Mouse (Mus musculus) forebrain, embryonic 16.5 days (tissue): ENCODE results near the gene Nudt2. TPM values are rescaled to one million over a fixed set of nuclear protein-coding genes. Genes with fewer than 3 reads are reported as not detected.

Experiments
- ATAC-seq: fragments of 200-750 bp; cut with Nextera tagmentation; 2 replicates; pipeline ENCODE4 v1.8.0; 2017; ENCODE audit warnings: mild to moderate bottlenecking, moderate library complexity
- H3K27ac ChIP-seq: fragments of 300-500 bp; sonication (generic); 2 replicates; pipeline ENCODE4 v1.5.1; 2014; ENCODE audit warnings: low read length, control low read depth
- H3K27me3 ChIP-seq: fragments of 300-500 bp; sonication (generic); replicated peaks from 2 replicates; pipeline ENCODE4 v1.6.1; 2014; ENCODE audit warnings: low read length; ENCODE audit not compliant: control insufficient read depth, insufficient read depth
- H3K36me3 ChIP-seq: fragments of 300-500 bp; sonication (generic); 2 replicates; pipeline ENCODE4 v1.6.1; 2014; ENCODE audit not compliant: control insufficient read depth, insufficient read depth
- H3K4me1 ChIP-seq: fragments of 300-500 bp; sonication (generic); replicated peaks from 2 replicates; pipeline ENCODE4 v1.6.1; 2014; ENCODE audit warnings: low read length; ENCODE audit not compliant: control insufficient read depth, insufficient read depth
- H3K4me2 ChIP-seq: fragments of 300-500 bp; sonication (generic); 2 replicates; pipeline ENCODE4 v1.6.1; 2014; ENCODE audit warnings: mild to moderate bottlenecking, low read length, control low read depth
- H3K4me3 ChIP-seq: fragments of 300-500 bp; sonication (generic); replicated peaks from 2 replicates; pipeline ENCODE4 v1.5.1; 2014; ENCODE audit warnings: mild to moderate bottlenecking, low read length, control low read depth
- H3K9ac ChIP-seq: fragments of 300-500 bp; sonication (generic); replicated peaks from 2 replicates; pipeline ENCODE4 v1.6.1; 2014; ENCODE audit warnings: low read depth, low read length, control low read depth
- H3K9me3 ChIP-seq: fragments of 300-500 bp; sonication (generic); 2 replicates; pipeline ENCODE4 v1.6.1; 2016; ENCODE audit warnings: low read length; ENCODE audit not compliant: control insufficient read depth
- WGBS: fragments of 180-500 bp; shearing (Covaris S2); extraction: QIAGEN DNeasy Blood & Tissue Kit; methylation state at CpG from one replicate; pipeline ENCODE4 v1.1.7; 2014; 5-methylcytosine and 5-hydroxymethylcytosine counted together
- polyA plus RNA-seq: library from polyadenylated mRNA; unstranded; fragments of >200 nt; fragmentation: Nextera tagmentation; extraction: Ambion mirVana; gene quantifications from 2 replicates; pipeline ENCODE4 v1.2.1, GENCODE M21; 2015

The Nudt2 gene
- polyA plus RNA-seq, 1 experiment from 2014 or later = 68.2 TPM

GRCm38 (mm10) chr4:41499619-41500018 is 34.7 kb downstream of the Nudt2 start:
- Histone ChIP-seq H3K9ac (no peak overlapping the region), H3K9me3 (no peaks in the 10 kb centered on the region), H3K4me1 (peaks cover 43% of the 10 kb centered on the region), H3K4me3 (no peak overlapping the region), H3K27me3 (peaks cover 46% of the 10 kb centered on the region), H3K27ac (no peak overlapping the region), H3K36me3 (no peaks in the 10 kb centered on the region), H3K4me2 (no peak overlapping the region)
- WGBS = 58% methylated on average over 8 of the region's 8 CpGs
- ATAC-seq = no peak

DNA sequence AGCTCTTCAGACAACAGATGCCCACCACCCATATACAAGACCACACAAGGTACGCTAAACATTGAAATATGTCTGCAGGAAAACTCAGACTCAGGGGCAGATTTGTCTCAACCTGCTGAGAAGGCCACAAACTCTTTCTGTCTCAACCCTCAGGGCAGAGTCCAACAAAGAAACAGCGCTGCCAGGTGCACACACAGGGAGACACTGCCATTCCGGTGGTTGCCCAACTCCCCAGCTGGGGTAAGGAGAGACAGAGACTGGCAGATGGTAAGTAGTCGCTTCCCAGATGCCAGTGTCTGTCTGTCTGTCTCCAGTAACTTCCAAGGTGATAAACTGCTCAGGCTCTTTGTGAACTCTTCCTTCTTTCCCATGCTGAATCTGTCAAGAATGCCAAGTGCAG is 35.8 kb downstream of the Nudt2 start:
- no peaks in the 10 kb centered on the region for H3K36me3 ChIP-seq
- no peak overlapping the region for H3K4me2 ChIP-seq
- no peak overlapping the region for H3K27ac ChIP-seq
- WGBS = 73% methylated on average over 4 of the region's 4 CpGs
- H3K27me3 ChIP-seq = peaks cover 46% of the 10 kb centered on the region
- H3K9me3 ChIP-seq = no peaks in the 10 kb centered on the region
- peaks cover 40% of the 10 kb centered on the region for H3K4me1 ChIP-seq
- no peak for ATAC-seq
- no peak overlapping the region for H3K9ac ChIP-seq
- no peak overlapping the region for H3K4me3 ChIP-seq

DNA sequence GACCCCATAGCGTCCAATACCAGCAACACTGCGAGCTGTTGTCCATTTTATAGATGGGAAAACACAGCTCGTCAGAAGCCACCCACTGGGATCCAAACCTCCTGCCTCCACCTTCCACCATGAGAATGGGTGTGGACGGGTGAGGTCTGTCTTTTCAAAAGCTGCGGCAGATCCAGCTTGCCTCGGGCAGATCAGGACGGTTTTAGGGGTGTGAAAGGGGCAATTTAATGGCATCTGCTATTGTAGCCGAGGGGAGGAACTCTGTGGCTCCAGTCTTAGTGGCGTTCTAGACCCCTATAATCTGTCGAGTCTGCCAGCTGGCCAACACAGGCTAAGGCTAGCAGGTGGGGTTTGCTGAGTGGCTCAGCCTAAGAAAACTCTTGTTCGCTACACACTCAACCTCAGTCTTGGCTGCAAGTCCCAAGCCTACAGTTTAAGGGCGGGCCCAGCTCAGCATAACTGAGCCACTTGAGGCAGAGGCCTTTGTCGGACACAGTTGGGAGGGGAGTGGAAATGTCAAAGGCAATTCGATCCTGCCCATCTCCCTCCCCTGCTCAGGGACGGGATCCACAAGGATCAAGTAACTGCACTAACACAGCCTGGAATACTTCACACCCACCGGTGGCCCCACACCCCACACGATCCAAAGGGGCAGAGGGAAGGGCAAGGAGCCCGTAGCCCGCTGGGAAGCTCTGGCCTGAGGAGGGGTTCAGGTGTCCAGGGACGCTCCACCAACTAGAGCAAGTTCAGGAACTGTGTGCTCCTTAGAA is 37.4 kb downstream of the Nudt2 start:
- H3K4me2 ChIP-seq = peak overlapping the region; percentile 50

DNA sequence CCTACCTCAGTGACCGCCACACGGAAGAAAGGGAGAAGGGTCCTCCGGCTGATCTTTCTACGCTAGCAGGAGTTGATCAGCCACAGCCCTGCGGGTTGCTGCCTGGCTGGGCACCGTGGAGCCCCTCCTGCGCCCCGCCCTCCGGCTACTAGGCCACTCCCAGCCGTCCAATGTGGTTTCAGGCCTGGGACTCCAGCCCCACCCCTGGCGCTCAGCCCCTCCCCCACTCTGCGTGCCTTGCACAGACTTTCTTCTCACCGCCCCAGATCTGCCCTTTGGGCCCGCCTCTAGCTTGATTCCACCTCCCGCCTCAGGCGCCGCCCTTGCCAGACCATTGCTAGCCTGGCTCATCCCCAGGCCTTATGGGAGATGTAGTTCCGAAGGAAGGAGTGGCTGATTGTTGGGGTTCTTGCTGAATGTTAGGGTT is 38.0 kb downstream of the Nudt2 start, which contains the start of gene AI464131:
AI464131 (minus strand) TSS at position 91 of the 427 bp plus-strand sequence.
- peaks cover 40% of the 10 kb centered on the region for H3K4me1 ChIP-seq
- H3K27me3 ChIP-seq = peaks cover 35% of the 10 kb centered on the region
- 3% methylated on average over 16 of the region's 18 CpGs for WGBS
- peak within 1 kb of the TSS; percentile 39 for H3K4me3 ChIP-seq
- peak within 1 kb of the TSS; percentile 44; the same call in 1 of the 2 replicates for H3K9ac ChIP-seq
- H3K27ac ChIP-seq = no peak within 1 kb of the TSS
- peak; percentile 86 for ATAC-seq
- H3K36me3 ChIP-seq = no peaks in the 10 kb centered on the region
- H3K9me3 ChIP-seq = no peaks in the 10 kb centered on the region
- peak within 1 kb of the TSS; percentile 50 for H3K4me2 ChIP-seq

More for the DNA sequence above, 37.4 kb downstream of the Nudt2 start:
- no peak overlapping the region for H3K27ac ChIP-seq
- peaks cover 40% of the 10 kb centered on the region for H3K27me3 ChIP-seq
- peak overlapping the region; percentile 44; the same call in 1 of the 2 replicates for H3K9ac ChIP-seq
- H3K9me3 ChIP-seq = no peaks in the 10 kb centered on the region
- peak; percentile 6 for ATAC-seq
- peaks cover 40% of the 10 kb centered on the region for H3K4me1 ChIP-seq
- H3K4me3 ChIP-seq = peak overlapping the region; percentile 39
- WGBS = 9% methylated on average over 20 of the region's 20 CpGs
- H3K36me3 ChIP-seq = no peaks in the 10 kb centered on the region

DNA sequence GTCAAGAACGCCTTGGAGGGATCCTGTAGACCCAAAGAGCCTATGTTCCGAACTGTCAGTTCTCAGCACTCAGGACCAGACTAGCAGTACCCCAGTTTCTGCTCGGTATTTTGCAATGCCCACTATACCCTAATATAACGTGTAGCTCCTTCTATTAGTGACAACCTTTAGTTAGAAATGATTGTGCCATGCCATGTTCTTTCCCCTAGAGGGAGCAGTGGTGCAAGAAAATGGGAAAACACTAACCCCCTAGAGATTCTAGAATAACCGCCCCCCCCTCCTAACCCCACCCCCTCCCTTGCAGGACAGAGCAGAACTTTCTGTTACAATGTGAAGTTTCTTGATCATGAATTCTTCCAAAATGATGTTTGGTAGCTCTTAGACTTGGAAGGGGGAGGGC is 39.4 kb downstream of the Nudt2 start:
- H3K27me3 ChIP-seq = peaks cover 24% of the 10 kb centered on the region
- H3K36me3 ChIP-seq = no peaks in the 10 kb centered on the region
- ATAC-seq = no peak
- WGBS = 74% methylated on average over 5 of the region's 5 CpGs
- H3K9me3 ChIP-seq = no peaks in the 10 kb centered on the region
- H3K27ac ChIP-seq = no peak overlapping the region
- no peak overlapping the region for H3K4me3 ChIP-seq
- no peak overlapping the region for H3K4me2 ChIP-seq
- H3K9ac ChIP-seq = no peak overlapping the region
- H3K4me1 ChIP-seq = peaks cover 28% of the 10 kb centered on the region

- Histone ChIP-seq H3K27me3 (peaks cover 16% of the 10 kb centered on the region), H3K4me2 (no peak overlapping the region), H3K9ac (no peak overlapping the region), H3K4me3 (no peak overlapping the region), H3K9me3 (no peaks in the 10 kb centered on the region), H3K27ac (no peak overlapping the region), H3K4me1 (peaks cover 28% of the 10 kb centered on the region), H3K36me3 (no peaks in the 10 kb centered on the region)
- no peak for ATAC-seq
- 53% methylated on average over 11 of the region's 11 CpGs for WGBS
Observed at GRCm38 (mm10) chr4:41505131-41505551, 40.2 kb downstream of the Nudt2 start.

DNA sequence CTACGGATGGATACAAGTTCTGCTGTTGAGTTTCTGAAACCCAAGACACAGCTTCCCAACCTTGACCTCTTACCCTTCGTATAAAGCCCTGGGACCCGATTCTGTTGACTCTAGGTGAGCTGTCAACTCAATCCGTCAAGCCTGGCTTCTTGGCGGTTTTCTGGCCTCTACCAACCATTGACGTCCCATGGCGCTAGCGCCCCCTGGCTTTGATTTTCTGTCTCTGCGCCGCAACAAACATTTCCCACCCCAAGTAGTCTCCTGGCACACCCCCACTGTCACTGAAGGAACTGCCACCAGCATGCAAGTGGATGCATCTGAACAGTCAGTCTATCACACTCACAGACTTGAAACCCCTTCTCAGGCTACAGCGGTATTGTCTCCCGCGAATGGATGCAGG is 41.2 kb downstream of the Nudt2 start:
- no peak overlapping the region; the same call in 1 of the 2 replicates for H3K4me3 ChIP-seq
- no peak overlapping the region; the same call in 1 of the 2 replicates for H3K27ac ChIP-seq
- peaks cover 8% of the 10 kb centered on the region; the same call in 1 of the 2 replicates for H3K27me3 ChIP-seq
- H3K4me1 ChIP-seq = peaks cover 28% of the 10 kb centered on the region
- H3K4me2 ChIP-seq = peak overlapping the region; percentile 91; the same call in 1 of the 2 replicates
- H3K36me3 ChIP-seq = no peaks in the 10 kb centered on the region
- H3K9ac ChIP-seq = no peak overlapping the region
- 13% methylated on average over 13 of the region's 13 CpGs for WGBS
- no peaks in the 10 kb centered on the region for H3K9me3 ChIP-seq
- ATAC-seq = no peak

- no peaks in the 10 kb centered on the region for H3K9me3 ChIP-seq
- under 1% methylated on average over 29 of the region's 29 CpGs for WGBS
- ATAC-seq = peak; percentile 82
- H3K27me3 ChIP-seq = 0 out of 2 replicates have a peak, but pooled peaks cover 2% of the 10 kb centered on the region
- H3K4me3 ChIP-seq = peak overlapping the region; percentile 62
- H3K9ac ChIP-seq = peak overlapping the region; percentile 83
- peak overlapping the region; percentile 68 for H3K27ac ChIP-seq
- H3K36me3 ChIP-seq = no peaks in the 10 kb centered on the region
- H3K4me2 ChIP-seq = peak overlapping the region; percentile 91
- H3K4me1 ChIP-seq = peaks cover 28% of the 10 kb centered on the region
Observed at GRCm38 (mm10) chr4:41506906-41507305, 42.0 kb downstream of the Nudt2 start.

DNA sequence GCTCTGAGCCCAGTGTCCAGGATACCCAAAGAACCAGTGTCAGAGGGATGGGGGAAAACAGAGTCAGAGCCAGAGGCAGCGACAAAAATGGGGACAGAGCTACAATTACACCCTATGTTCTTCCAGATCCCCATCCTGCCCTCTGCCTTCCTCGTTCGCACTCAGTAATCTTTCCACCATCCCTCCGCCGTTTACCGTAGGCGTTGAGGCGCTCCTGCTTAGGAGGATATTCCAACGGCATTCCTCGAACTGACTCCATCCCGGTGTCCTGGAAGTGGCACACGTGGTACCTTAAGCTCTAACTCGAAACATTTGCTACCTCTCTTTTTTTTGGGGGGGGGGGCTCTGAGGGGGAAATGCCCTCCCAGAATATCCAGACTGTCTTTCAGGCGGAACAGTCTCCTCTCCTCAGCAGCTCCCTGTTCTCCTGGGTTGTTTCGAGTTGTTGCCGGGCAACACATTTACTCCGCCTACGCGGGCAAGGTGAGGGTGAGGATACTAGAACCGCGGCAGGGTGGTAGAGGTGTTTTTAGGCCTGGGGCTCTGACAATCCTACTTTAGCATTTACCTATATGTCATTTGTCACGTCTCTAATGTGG is 42.5 kb downstream of the Nudt2 start:
- H3K4me1 ChIP-seq = peaks cover 24% of the 10 kb centered on the region
- H3K4me3 ChIP-seq = peak overlapping the region; percentile 62
- H3K36me3 ChIP-seq = no peaks in the 10 kb centered on the region
- H3K4me2 ChIP-seq = peak overlapping the region; percentile 91
- WGBS = 2% methylated on average over 22 of the region's 22 CpGs
- peak overlapping the region; percentile 83 for H3K9ac ChIP-seq
- peak; percentile 29 for ATAC-seq
- H3K27me3 ChIP-seq = 0 out of 2 replicates have a peak, but pooled peaks cover 2% of the 10 kb centered on the region
- peak overlapping the region; percentile 68 for H3K27ac ChIP-seq
- H3K9me3 ChIP-seq = no peaks in the 10 kb centered on the region
